12 mouse cellular contexts compared by ENCODE assay signal in the genomic region with DNA sequence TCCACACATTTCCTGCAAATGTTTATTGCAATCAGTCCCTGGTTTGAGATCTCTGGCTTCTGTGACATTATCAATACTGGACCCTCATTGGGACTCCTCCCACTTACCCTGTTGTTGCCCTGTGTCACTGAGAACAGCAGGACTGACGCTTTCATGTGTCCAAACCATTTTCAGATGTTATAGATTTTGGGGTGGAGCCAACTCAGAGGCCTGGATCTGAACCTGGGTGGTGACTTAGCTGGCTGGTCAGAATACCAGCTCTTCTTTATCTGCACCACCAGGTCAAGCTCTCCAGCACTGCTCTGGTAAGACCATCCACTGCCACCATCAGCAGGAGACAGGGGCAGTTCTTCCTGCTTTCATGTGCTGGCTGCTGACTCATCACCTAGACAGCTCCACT.
"Had no signal": no experiment of that assay in that cellular context is flagged by ENCODE, and none has a peak within 500 bp of the region (broad histone marks: within the 10 kb centered on the region; RNA-seq: fewer than 3 reads in every experiment).

No protein-coding gene starts in this region.

- H3K4me1 ChIP-seq: limb, embryonic 12.5 days; lung, embryonic 15.5 days; midbrain, embryonic 12.5 days had no signal

- H3K9me3 ChIP-seq: limb, embryonic 12.5 days; lung, embryonic 15.5 days; midbrain, embryonic 12.5 days had no signal

- H3K4me3 ChIP-seq: layer of hippocampus, adult 2 months; limb, embryonic 12.5 days; lung, embryonic 15.5 days; midbrain, embryonic 12.5 days had no signal

- H3K36me3 ChIP-seq: limb, embryonic 12.5 days; lung, embryonic 15.5 days; midbrain, embryonic 12.5 days had no signal

- H3K27me3 ChIP-seq: limb, embryonic 12.5 days; lung, embryonic 15.5 days; midbrain, embryonic 12.5 days had no signal

- ATAC-seq: hindbrain, postnatal 0 days had no signal

- H3K27ac ChIP-seq: hindbrain, postnatal 0 days; layer of hippocampus, adult 2 months; limb, embryonic 12.5 days; liver, embryonic 14.5 days; lung, embryonic 15.5 days; midbrain, embryonic 12.5 days had no signal

- DNase-seq: kidney, adult 18-20 months; kidney, postnatal 10 days; kidney, postnatal 4 days; lung, postnatal 36 days; right cerebral cortex, postnatal 14 days; thymus, postnatal 4 days had no signal

- H3K4me2 ChIP-seq: limb, embryonic 12.5 days; lung, embryonic 15.5 days; midbrain, embryonic 12.5 days had no signal

- H3K9ac ChIP-seq: limb, embryonic 12.5 days; liver, embryonic 14.5 days; lung, embryonic 15.5 days; midbrain, embryonic 12.5 days had no signal
